Mouse (Mus musculus): ENCODE measurements around the gene Ankfn1.

The Ankfn1 gene

DNA sequence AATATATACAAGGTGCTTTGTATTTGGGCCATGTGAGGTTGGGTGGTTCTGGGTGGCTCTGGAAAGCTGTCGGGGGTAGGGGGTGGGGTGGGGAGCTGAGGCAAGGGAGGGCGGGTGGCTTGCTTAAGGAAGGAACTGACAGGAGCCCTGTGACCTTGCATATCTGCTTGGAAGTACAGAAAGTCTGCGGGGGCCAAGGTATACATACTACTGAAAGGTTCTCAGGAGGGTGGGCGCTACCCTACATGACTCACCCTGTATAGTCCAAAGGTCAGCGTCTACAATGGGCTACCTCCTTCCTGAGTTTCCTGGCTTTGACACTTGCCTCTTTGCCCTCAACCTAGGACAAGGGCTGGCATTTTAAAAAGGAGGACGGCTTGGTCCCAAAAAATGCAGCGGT lies 407.1 kb downstream of the Ankfn1 start:
- no peak for DNase-seq (ENCODE audit: low read depth, low spot score)

DNA sequence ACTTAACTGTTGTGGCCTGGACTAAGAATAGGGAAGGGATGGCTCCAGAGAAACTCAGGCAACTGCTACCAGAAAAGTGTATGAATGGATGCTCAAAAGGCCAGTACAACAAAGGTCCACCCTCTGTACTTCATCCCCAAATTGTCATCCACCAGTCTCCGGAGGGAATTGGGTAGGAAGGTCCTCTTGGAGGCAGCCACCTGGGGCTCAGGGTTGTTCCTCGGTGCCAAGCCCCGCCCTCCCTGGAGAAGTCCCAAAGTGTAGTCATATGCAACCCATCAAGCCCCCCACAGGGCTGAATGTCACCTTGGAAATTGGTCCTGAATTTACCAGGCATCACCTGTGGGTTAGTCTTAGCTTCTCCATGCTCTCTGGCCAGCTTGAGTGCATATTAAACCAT lies 413.5 kb downstream of the Ankfn1 start:
- DNase-seq (ENCODE audit: low read depth, low spot score) = no peak

DNA sequence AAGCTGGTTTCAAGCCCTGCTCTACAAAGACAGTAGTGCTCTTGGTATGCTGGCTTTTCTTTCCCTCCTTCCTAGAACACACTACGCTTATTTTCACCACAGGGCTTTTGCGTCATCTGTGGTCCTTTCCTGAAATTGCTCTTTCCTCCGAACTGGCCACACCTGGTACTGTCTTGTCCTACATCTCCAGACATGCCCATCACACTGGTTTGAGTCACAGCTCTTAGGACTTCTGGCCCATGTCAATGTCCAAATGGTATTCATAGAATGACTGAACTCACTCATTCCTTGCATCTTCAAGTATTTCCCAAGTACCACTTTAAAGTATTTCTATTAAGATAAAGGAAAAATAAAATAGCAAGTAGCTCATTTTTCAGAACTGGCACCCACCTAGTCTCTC lies 416.6 kb downstream of the Ankfn1 start:
- DNase-seq (ENCODE audit: low read depth, low spot score) = no peak

DNA sequence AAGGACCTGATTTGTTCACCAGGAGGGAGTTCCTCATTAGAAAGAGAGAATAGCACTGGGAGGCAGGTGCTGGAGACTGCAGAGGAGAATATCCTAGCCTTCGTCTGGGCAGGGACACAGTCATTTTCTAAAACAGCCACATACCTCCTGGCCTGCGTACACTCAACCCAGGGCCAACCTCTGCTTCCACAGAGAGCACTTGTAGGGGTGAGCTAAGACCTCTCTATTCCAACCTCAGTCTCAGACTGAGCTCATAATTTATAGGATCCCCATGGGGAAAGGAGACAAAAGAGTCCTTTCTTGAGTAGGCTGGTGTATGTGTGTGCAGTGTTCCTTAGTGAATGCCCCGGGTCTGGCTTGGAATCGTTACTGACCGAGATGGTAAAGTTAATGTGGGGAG lies 418.9 kb downstream of the Ankfn1 start:
- DNase-seq (ENCODE audit: low read depth, low spot score) = no peak

DNA sequence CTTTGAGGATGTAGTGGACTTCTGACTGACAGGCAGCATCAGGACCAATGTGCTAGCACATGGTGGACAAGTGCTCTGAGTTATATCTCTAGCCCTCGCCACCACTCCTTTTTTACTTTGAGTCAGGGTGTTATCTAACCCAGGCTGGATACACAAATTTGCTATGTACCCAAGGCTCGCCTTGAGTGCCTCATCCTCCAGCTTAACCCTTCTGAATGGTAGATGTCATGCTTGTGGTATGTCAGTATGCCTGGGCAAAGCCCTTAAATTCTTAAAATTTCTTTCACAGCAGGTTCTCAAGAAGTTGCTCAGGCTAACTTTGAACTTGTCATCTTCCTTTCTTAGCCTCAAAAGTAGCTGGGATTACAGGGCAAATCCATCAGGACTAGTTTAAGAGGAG lies 421.0 kb downstream of the Ankfn1 start:
- no peak for DNase-seq (ENCODE audit: low read depth, low spot score)

DNA sequence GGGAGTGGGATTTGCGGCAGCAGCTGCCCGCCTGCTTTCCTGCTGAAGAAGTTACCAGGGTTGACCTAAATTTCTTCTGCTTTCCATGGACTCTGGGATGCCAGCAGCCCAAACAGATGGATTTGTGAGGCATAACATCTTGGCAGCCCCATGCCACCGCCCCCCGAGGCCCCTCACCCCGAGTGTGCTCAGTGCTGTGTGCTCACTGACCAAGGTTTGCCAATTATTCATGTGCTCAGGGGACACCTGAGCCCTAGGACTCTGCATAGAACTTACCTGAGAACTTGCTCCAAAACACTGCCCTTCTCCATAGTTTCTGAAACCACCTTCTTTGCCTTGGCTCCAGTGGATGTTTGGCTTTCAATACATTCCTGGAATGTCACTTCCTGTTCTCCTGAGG lies 421.4 kb downstream of the Ankfn1 start:
- no peak for DNase-seq (ENCODE audit: low read depth, low spot score)

DNA sequence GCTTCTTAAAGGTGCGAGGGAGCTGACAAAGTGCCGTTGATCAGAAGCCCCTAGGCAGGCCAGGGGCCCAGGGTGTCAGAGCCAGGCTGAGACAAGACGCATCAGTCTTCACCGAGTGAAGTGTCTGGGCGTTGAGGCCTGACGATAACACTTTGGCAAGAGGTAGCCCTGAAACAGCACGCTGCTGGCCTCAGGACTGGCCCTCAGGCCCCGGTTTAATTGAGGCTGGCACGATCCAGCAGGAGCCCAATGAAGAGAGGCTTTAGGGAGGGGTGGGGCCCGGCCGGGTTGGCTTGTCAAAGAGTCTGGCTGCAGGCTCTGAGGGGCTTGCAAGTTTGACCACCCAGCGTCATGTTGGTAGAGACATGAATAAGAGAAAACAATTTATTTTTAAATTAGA lies 437.2 kb downstream of the Ankfn1 start:
- no peak for DNase-seq (ENCODE audit: low read depth, low spot score)
